Mouse (Mus musculus) cerebellum, adult 2 months (tissue): Measurements from ENCODE around the gene Abca12. TPM values are rescaled to one million over a fixed set of nuclear protein-coding genes. Genes with fewer than 3 reads are reported as not detected.

Source experiments
- DNase-seq, 2 experiments: peaks; one replicate each; pipeline ENCODE4 v3.0.0; 2021
- H3K27ac ChIP-seq: fragments of 200-500 bp; 2 replicates; pipeline ENCODE4 v1.5.1; 2012; ENCODE audit warnings: low read length, control low read depth, inconsistent platforms; ENCODE audit not compliant: insufficient read depth
- H3K27me3 ChIP-seq: fragments of 200-500 bp; 2 replicates; pipeline ENCODE4 v1.6.1; 2012; ENCODE audit warnings: inconsistent platforms, mild to moderate bottlenecking, low read length, moderate library complexity; ENCODE audit not compliant: control insufficient read depth, insufficient read depth
- H3K4me1 ChIP-seq: fragments of 200-500 bp; 2 replicates; pipeline ENCODE4 v1.6.1; 2011; ENCODE audit warnings: low read length; ENCODE audit not compliant: control insufficient read depth, insufficient read depth
- H3K4me3 ChIP-seq: fragments of 200-500 bp; replicated peaks from 2 replicates; pipeline ENCODE3; 2011; ENCODE audit warnings: mild to moderate bottlenecking, low read depth, low read length, control low read depth; ENCODE audit not compliant: insufficient read depth
- CTCF ChIP-seq: fragments of 200-500 bp; IDR thresholded peaks from 2 replicates; pipeline ENCODE4 v1.5.1; 2011; ENCODE audit warnings: low read depth, mild to moderate bottlenecking, control low read depth, low read length, moderate library complexity, borderline replicate concordance; ENCODE audit not compliant: insufficient read depth
- POLR2A ChIP-seq: fragments of 200-500 bp; IDR thresholded peaks from 2 replicates; pipeline ENCODE4 v1.6.1; 2011; ENCODE audit warnings: low read length, control low read depth, borderline replicate concordance; ENCODE audit not compliant: insufficient read depth
- WGBS: fragments of 180-500 bp; shearing (Covaris S2); methylation state at CpG from one replicate; pipeline ENCODE4 v1.1.7; 2018; 5-methylcytosine and 5-hydroxymethylcytosine counted together
- polyA plus RNA-seq: library from polyadenylated mRNA; depleted of rRNA; stranded (reverse); fragments of >200 nt; gene quantifications from 2 replicates; pipeline ENCODE4 v1.2.3, GENCODE M21; 2012

The Abca12 gene
- polyA plus RNA-seq, 1 experiment = 0.02 TPM

GRCm38 (mm10) chr1:71276940-71277339 lies 137.8 kb downstream of the Abca12 start:
- Histone ChIP-seq H3K27ac (no peak overlapping the region), H3K27me3 (no peaks in the 10 kb centered on the region), H3K4me1 (no peaks in the 10 kb centered on the region), H3K4me3 (no peak overlapping the region)
- no peak for DNase-seq
- no peak for TF ChIP-seq POLR2A
- TF ChIP-seq CTCF = no peak
- WGBS = 45% methylated on average over 5 of the region's 5 CpGs

DNA sequence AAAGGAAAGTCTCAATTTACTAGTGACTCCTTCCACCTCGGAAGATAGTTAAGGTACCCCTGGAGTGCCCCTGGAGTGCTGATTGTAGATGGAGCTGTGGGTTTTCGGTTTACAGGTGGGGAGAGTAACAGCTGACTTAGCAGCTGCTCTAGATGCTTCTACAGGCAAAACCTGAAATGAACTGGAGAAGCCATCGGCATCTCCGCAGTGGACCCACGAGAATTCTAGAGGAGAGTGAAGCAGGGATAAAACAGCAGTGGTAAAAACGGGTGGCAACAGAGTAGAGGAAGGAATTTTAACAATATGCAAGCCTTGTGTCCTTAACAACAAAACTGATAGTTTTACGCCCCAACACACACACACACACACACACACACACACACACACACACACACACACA lies 142.2 kb downstream of the Abca12 start:
- Histone ChIP-seq H3K4me3 (no peak overlapping the region), H3K27ac (no peak overlapping the region), H3K27me3 (no peaks in the 10 kb centered on the region), H3K4me1 (no peaks in the 10 kb centered on the region)
- no peak for DNase-seq
- WGBS = 67% methylated on average over 7 of the region's 7 CpGs
- no peak for TF ChIP-seq CTCF
- no peak for TF ChIP-seq POLR2A

DNA sequence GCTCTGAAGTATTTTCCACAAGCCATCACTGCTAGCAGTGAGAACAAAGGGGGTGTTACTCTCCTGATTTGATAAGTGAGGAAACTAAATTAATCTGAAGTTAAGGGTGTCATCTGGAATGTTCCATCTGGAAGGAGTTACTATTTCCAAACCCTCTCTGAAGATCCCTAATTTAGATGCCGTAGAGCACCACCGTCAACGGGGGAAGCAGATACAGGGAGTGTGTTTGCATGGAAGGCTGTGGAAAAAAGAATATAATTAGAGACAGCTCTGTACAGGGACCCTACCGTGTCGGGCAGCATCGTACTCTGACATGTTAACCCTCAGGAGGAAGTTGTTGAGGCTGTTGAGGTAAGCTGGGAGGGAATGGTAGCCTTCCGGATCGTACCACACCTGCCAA lies 142.6 kb downstream of the Abca12 start:
- H3K27ac ChIP-seq = no peak overlapping the region
- WGBS = 48% methylated on average over 8 of the region's 8 CpGs
- no peaks in the 10 kb centered on the region for H3K27me3 ChIP-seq
- no peak for DNase-seq
- H3K4me3 ChIP-seq = no peak overlapping the region
- TF ChIP-seq POLR2A (no peak), CTCF (no peak)
- H3K4me1 ChIP-seq = no peaks in the 10 kb centered on the region

DNA sequence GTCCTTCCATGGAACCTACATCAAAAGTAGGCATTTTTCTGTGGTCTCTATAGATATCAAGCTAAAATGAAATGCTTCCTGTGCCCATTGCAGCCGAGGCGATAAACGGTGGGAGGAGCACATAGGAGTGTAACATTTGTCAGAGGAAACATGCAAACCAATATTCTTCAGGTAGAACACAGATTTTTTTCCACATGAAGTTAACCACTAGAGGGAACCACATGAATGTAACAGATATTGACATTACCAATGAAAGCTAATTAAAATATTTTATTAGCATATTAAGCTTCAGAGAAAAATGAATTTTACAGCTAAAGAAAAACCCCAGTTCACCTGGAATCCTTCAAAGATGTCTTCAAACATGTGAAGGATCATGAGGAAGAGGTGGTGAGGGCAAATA lies 144.6 kb downstream of the Abca12 start:
- no peak overlapping the region for H3K27ac ChIP-seq
- TF ChIP-seq POLR2A (no peak), CTCF (no peak)
- H3K4me1 ChIP-seq = no peaks in the 10 kb centered on the region
- no peak for DNase-seq
- H3K27me3 ChIP-seq = no peaks in the 10 kb centered on the region
- WGBS = 89% methylated on average over 3 of the region's 3 CpGs
- H3K4me3 ChIP-seq = no peak overlapping the region

DNA sequence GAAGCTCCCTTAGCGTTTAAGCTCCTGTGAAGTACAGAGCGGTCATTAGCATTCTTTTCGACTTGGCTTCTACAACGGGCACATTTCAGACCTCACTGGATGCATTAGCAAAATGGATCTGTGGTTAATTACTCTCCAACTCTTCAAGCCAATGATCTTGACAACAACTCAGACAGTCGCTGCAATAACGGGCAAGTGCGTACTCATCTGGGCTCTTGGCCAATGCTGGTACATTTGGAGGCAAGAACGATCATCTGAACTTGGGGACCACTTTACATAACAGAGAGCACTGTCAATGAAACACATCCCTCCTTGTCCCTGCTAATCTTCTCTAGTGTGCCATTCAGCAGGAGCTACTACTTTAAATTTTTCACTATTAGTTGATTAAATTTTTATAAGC lies 148.1 kb downstream of the Abca12 start:
- H3K4me1 ChIP-seq = no peaks in the 10 kb centered on the region
- whole genome bisulfite sequencing = 20% methylated on average over 8 of the region's 8 CpGs
- H3K27ac ChIP-seq = no peak overlapping the region
- H3K4me3 ChIP-seq = no peak overlapping the region
- TF ChIP-seq POLR2A (no peak), CTCF (no peak)
- DNase-seq = no peak
- no peaks in the 10 kb centered on the region for H3K27me3 ChIP-seq

GRCm38 (mm10) chr1:71263532-71263931 lies 151.2 kb downstream of the Abca12 start:
- WGBS = 94% methylated on average over 7 of the region's 7 CpGs
- TF ChIP-seq POLR2A (no peak), CTCF (no peak)
- no peaks in the 10 kb centered on the region for H3K4me1 ChIP-seq
- DNase-seq = no peak
- H3K27me3 ChIP-seq = no peaks in the 10 kb centered on the region
- H3K27ac ChIP-seq = no peak overlapping the region
- H3K4me3 ChIP-seq = no peak overlapping the region

DNA sequence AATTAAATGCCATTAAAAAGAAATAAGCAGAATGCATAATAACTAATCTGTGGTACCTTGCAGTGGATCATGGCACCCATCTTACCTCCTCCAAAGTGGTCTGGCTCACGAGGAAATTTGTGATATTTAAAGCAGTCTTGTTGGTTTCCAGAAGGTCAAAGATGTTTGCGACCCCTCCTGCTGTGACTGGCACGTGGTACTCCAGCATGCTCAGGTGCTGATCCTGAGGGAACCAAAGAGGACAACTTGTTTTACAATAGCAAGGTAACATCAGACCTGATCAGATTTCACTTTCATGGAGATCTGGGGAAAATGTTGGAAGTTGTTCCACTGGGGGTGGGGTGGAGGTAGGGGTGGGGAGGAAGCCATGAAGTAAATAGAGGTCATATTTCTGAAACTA lies 170.1 kb downstream of the Abca12 start:
- 41% methylated on average over 3 of the region's 3 CpGs for WGBS
- no peak for DNase-seq
- Histone ChIP-seq H3K4me3 (no peak overlapping the region), H3K27ac (no peak overlapping the region), H3K4me1 (no peaks in the 10 kb centered on the region), H3K27me3 (no peaks in the 10 kb centered on the region)
- TF ChIP-seq POLR2A (no peak), CTCF (no peak)

GRCm38 (mm10) chr1:71241396-71241795 lies 173.3 kb downstream of the Abca12 start:
- Histone ChIP-seq H3K4me1 (no peaks in the 10 kb centered on the region), H3K27ac (no peak overlapping the region)

DNA sequence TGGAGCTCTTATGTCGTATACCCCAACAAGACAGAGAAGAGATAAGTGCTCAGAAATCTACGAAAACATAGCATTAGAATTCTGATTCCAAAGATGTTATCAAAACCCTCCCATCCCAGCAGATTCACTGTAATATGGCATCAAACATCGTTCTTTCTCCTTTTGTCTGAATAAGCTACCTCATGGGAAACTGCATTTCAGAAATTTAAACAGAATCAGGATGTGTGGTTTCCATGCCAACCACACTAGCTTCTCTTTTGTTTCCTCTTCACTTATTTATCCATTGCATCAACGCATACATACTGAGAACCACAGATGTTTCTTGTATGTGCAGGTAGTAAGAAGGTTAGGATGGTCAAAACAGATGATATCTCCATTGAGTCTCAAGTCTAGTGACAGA lies 175.1 kb downstream of the Abca12 start:
- no peak overlapping the region for H3K4me3 ChIP-seq
- no peaks in the 10 kb centered on the region for H3K4me1 ChIP-seq
- WGBS = 86% methylated on average over 4 of the region's 4 CpGs

More at GRCm38 (mm10) chr1:71241396-71241795, 173.3 kb downstream of the Abca12 start:
- DNase-seq = no peak
- Histone ChIP-seq H3K27me3 (no peaks in the 10 kb centered on the region), H3K4me3 (no peak overlapping the region)
- WGBS = 83% methylated on average over 1 of the region's 1 CpGs
- TF ChIP-seq CTCF (no peak), POLR2A (no peak)

More for the DNA sequence above, 175.1 kb downstream of the Abca12 start:
- TF ChIP-seq POLR2A (no peak), CTCF (no peak)
- Histone ChIP-seq H3K27ac (no peak overlapping the region), H3K27me3 (no peaks in the 10 kb centered on the region)
- no peak for DNase-seq
